Mouse (Mus musculus) forebrain, embryonic 12.5 days (tissue): Measurements from ENCODE around the gene Hmg20b. TPM values are rescaled to one million over a fixed set of nuclear protein-coding genes. Genes with fewer than 3 reads are reported as not detected.

Source experiments
- ATAC-seq: fragments of 200-750 bp; cut with Nextera tagmentation; 2 replicates; pipeline ENCODE4 v1.8.0; 2017; ENCODE audit warnings: moderate TSS enrichment; ENCODE audit not compliant: low FRiP score
- H3K27ac ChIP-seq: fragments of 300-500 bp; sonication (generic); 2 replicates; pipeline ENCODE4 v1.5.1; 2016; ENCODE audit warnings: mild to moderate bottlenecking
- H3K27me3 ChIP-seq: fragments of 300-500 bp; sonication (generic); 2 replicates; pipeline ENCODE4 v1.6.1; 2016; ENCODE audit warnings: mild to moderate bottlenecking
- H3K36me3 ChIP-seq: fragments of 300-500 bp; sonication (generic); replicated peaks from 2 replicates; pipeline ENCODE4 v1.6.1; 2016; ENCODE audit warnings: mild to moderate bottlenecking
- H3K4me1 ChIP-seq: fragments of 300-500 bp; sonication (generic); 2 replicates; pipeline ENCODE4 v1.6.1; 2016
- H3K4me2 ChIP-seq: fragments of 300-500 bp; sonication (generic); 2 replicates; pipeline ENCODE4 v1.6.1; 2016; ENCODE audit warnings: mild to moderate bottlenecking, moderate library complexity
- H3K4me3 ChIP-seq: fragments of 300-500 bp; sonication (generic); replicated peaks from 2 replicates; pipeline ENCODE4 v1.5.1; 2016; ENCODE audit warnings: mild to moderate bottlenecking
- H3K9ac ChIP-seq: fragments of 300-500 bp; sonication (generic); 2 replicates; pipeline ENCODE4 v1.6.1; 2016; ENCODE audit warnings: mild to moderate bottlenecking
- H3K9me3 ChIP-seq: fragments of 300-500 bp; sonication (generic); 2 replicates; pipeline ENCODE4 v1.6.1; 2016
- WGBS: fragments of 180-500 bp; shearing (Covaris S2); methylation state at CpG from one replicate; pipeline ENCODE4 v1.1.7; 2016; 5-methylcytosine and 5-hydroxymethylcytosine counted together
- polyA plus RNA-seq: library from polyadenylated mRNA; unstranded; fragments of >200 nt; fragmentation: Nextera tagmentation; extraction: Ambion mirVana; gene quantifications from 2 replicates; pipeline ENCODE4 v1.2.1, GENCODE M21; 2016

Gene Hmg20b
- polyA plus RNA-seq, 1 experiment from 2014 or later: 97.1 TPM

GRCm38 (mm10) chr10:81377362-81377664 is 27.0 kb upstream of the Hmg20b start:
- peaks cover 30% of the 10 kb centered on the region for H3K4me1 ChIP-seq
- H3K36me3 ChIP-seq: peaks cover 35% of the 10 kb centered on the region
- 53% methylated on average over 2 of the region's 2 CpGs for WGBS
- H3K27me3 ChIP-seq: 0 out of 2 replicates have a peak, but pooled peaks cover 5% of the 10 kb centered on the region
- ATAC-seq: no peak
- no peaks in the 10 kb centered on the region for H3K9me3 ChIP-seq
- H3K4me2 ChIP-seq: peak overlapping the region; percentile 78
- peak overlapping the region; percentile 97 for H3K9ac ChIP-seq
- H3K4me3 ChIP-seq: peak overlapping the region; percentile 88
- peak overlapping the region; percentile 79 for H3K27ac ChIP-seq

DNA sequence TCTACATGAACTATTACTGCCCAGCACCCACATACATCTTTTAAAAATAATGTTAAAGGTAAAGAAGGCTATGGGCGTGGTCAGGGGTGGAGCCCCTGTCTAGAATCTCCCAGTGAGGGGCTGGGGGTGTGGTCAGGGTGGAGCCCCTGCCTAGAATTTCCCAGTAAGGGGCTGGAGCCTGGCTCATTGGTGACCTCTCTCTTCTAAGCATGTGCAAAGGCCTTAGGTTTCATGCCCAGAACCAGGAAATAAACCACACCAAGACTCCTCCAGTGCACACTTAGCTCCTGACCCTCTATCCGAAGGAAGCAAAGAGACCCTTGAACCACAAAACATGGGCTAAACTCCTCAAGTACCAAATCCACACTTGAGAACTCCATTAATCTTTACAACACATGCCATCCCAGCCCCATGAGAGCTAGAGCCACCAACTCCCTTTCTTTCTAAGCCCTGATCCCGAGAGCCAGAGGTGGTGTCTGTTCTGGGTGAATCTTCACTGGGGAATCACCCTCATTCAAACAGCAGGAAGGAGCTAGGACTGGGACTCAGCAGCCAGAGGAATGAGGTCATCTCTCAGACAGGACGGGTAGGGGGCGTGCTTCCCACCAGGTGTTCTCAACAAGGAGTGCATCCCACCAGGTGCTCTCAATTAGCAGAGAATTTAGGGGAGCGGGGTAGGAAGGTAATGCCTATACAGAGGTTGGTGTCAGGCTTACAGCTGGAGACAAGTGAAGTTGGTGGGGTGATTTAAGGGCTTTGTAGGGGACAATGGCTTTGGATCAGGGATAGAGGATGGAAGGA is 26.5 kb upstream of the Hmg20b start:
- peak overlapping the region; percentile 88 for H3K4me3 ChIP-seq
- ATAC-seq: no peak
- no peaks in the 10 kb centered on the region for H3K9me3 ChIP-seq
- peaks cover 30% of the 10 kb centered on the region for H3K4me1 ChIP-seq
- peaks cover 39% of the 10 kb centered on the region for H3K36me3 ChIP-seq
- WGBS: 38% methylated on average over 6 of the region's 6 CpGs
- H3K9ac ChIP-seq: peak overlapping the region; percentile 97
- peak overlapping the region; percentile 78 for H3K4me2 ChIP-seq
- H3K27me3 ChIP-seq: 0 out of 2 replicates have a peak, but pooled peaks cover under 1% of the 10 kb centered on the region
- no peak overlapping the region for H3K27ac ChIP-seq

DNA sequence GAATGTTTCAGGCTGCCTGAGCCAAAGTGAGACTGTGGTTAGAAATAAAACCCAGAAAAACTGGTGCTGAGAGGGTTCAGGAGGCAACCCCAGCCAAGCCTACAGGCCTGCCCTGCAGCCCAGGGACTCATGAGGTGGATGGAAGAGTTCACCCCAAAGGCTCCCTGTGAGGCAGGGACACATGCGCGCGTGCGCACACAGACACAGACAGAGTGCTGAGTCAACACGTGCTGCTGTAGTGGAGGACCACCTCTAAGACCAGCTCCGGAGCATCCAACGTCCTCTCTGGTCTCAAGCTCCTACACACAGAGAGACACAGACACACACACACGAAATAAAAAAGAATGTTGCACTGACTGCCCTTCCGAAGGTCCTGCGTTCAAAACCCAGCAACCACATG is 25.0 kb upstream of the Hmg20b start:
- no peak overlapping the region; the same call in 1 of the 2 replicates for H3K4me2 ChIP-seq
- H3K27me3 ChIP-seq: no peaks in the 10 kb centered on the region
- H3K9me3 ChIP-seq: no peaks in the 10 kb centered on the region
- H3K27ac ChIP-seq: no peak overlapping the region
- H3K4me3 ChIP-seq: no peak overlapping the region
- ATAC-seq: no peak
- H3K9ac ChIP-seq: no peak overlapping the region
- H3K4me1 ChIP-seq: peaks cover 30% of the 10 kb centered on the region
- peaks cover 54% of the 10 kb centered on the region for H3K36me3 ChIP-seq
- 94% methylated on average over 10 of the region's 10 CpGs for WGBS

DNA sequence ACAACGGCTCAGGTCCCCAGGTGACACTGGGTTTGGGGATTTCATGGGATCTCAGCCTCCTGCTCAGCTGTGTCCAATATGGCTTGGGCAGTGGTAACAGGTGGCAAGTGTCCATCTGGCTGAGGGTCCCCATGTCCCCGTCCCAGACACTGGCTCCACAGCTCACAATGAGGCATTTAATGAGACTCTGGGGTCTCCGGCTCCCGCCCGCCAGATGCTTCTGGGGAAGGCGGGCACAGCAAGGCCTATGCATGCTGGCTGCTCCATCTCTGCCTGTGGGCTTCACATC is 16.9 kb upstream of the Hmg20b start:
- H3K4me1 ChIP-seq: peaks cover 48% of the 10 kb centered on the region
- H3K27me3 ChIP-seq: peaks cover 33% of the 10 kb centered on the region
- H3K27ac ChIP-seq: 0 out of 2 replicates have a peak overlapping the region, but pooled peaks have one; percentile 13
- H3K36me3 ChIP-seq: peaks cover 61% of the 10 kb centered on the region
- 84% methylated on average over 6 of the region's 6 CpGs for WGBS
- no peaks in the 10 kb centered on the region for H3K9me3 ChIP-seq
- ATAC-seq: no peak
- H3K4me3 ChIP-seq: no peak overlapping the region; the same call in 1 of the 2 replicates
- no peak overlapping the region for H3K9ac ChIP-seq
- no peak overlapping the region for H3K4me2 ChIP-seq

- Histone ChIP-seq H3K4me1 (peaks cover 48% of the 10 kb centered on the region), H3K4me2 (no peak overlapping the region), H3K9ac (no peak overlapping the region), H3K4me3 (no peak overlapping the region), H3K27me3 (peaks cover 33% of the 10 kb centered on the region), H3K9me3 (no peaks in the 10 kb centered on the region), H3K27ac (no peak overlapping the region), H3K36me3 (peaks cover 56% of the 10 kb centered on the region)
- 84% methylated on average over 6 of the region's 6 CpGs for WGBS
- ATAC-seq: no peak
Observed at GRCm38 (mm10) chr10:81366477-81367206, 16.4 kb upstream of the Hmg20b start.

DNA sequence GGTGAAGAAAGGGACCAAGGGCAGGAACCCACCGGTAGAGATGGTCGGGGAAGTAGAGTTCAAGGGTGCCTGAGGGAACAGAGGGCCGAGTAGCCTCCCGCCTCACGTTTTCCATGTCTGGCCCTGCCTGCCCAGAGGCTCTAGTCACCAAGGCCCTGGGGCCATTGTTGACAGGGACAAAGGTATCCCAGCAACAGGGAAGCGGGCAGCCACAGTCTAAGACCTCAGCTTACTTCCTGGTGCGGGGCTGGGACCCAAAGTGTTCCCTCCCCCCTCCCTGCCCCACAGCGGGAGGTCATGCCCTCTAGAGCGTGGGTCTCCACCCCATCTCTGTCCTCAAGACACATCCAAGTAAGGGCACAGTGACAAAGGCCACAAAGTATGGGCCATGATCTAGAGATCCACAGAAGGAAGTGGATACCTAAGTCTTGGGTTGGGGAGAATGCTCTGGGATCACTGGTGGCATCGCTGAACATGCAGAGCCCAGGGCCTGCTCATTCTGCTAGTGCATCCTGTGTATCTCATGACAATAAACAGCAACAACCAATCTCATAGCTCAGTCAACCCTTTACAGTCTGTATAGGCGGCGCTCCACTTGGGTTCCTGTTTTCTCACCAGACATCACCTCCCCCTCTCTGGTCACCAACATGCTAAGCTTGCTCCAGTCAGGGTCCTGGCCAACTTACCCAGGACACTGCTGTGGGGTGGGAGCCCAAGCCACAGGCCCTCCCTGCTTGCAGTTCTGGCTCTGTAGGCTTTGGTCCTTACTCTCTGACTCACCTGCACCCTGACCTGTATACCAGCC is 15.6 kb upstream of the Hmg20b start, which contains the start of gene 4930404N11Rik:
TSS of gene 4930404N11Rik (minus strand) at position 145 of the 805 bp plus-strand sequence.
- Histone ChIP-seq H3K9ac (peak within 1 kb of the TSS; percentile 44), H3K4me2 (peak within 1 kb of the TSS; percentile 64), H3K36me3 (peaks cover 48% of the 10 kb centered on the region), H3K27me3 (peaks cover 33% of the 10 kb centered on the region), H3K4me1 (peaks cover 51% of the 10 kb centered on the region), H3K27ac (no peak within 1 kb of the TSS; the same call in 1 of the 2 replicates), H3K4me3 (peak within 1 kb of the TSS; percentile 35), H3K9me3 (no peaks in the 10 kb centered on the region)
- no peak for ATAC-seq
- 18% methylated on average over 12 of the region's 12 CpGs for WGBS

DNA sequence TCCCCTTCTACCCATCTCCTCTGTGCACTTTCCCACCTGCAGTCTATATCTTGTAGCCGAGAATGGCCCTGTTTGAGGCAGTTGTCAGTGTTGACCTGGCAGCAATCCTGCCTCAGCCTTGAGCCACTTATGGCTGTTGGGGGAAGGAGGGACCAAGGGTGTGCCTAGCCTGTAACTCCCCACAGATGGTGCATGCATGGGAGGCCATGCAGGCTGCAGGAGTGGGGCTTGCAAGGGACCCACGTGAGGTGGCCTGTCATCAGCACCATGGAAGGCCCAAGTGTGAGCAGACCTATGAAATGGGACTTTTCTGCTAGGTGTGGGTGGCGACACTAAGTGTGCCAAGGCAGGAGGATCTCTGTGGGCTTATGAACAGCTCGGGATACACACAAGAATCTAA is 14.8 kb upstream of the Hmg20b start:
- no peak overlapping the region for H3K4me3 ChIP-seq
- peaks cover 40% of the 10 kb centered on the region for H3K36me3 ChIP-seq
- H3K27me3 ChIP-seq: peaks cover 33% of the 10 kb centered on the region
- H3K4me1 ChIP-seq: peaks cover 56% of the 10 kb centered on the region
- peak; percentile 19; the same call in 1 of the 2 replicates for ATAC-seq
- H3K9ac ChIP-seq: no peak overlapping the region
- WGBS: 24% methylated on average over 4 of the region's 4 CpGs
- no peak overlapping the region for H3K27ac ChIP-seq
- H3K9me3 ChIP-seq: no peaks in the 10 kb centered on the region
- H3K4me2 ChIP-seq: 0 out of 2 replicates have a peak overlapping the region, but pooled peaks have one; percentile 64

- Histone ChIP-seq H3K4me1 (peaks cover 59% of the 10 kb centered on the region), H3K9ac (peak overlapping the region; percentile 44)
Observed at GRCm38 (mm10) chr10:81364666-81365065, 14.4 kb upstream of the Hmg20b start.

DNA sequence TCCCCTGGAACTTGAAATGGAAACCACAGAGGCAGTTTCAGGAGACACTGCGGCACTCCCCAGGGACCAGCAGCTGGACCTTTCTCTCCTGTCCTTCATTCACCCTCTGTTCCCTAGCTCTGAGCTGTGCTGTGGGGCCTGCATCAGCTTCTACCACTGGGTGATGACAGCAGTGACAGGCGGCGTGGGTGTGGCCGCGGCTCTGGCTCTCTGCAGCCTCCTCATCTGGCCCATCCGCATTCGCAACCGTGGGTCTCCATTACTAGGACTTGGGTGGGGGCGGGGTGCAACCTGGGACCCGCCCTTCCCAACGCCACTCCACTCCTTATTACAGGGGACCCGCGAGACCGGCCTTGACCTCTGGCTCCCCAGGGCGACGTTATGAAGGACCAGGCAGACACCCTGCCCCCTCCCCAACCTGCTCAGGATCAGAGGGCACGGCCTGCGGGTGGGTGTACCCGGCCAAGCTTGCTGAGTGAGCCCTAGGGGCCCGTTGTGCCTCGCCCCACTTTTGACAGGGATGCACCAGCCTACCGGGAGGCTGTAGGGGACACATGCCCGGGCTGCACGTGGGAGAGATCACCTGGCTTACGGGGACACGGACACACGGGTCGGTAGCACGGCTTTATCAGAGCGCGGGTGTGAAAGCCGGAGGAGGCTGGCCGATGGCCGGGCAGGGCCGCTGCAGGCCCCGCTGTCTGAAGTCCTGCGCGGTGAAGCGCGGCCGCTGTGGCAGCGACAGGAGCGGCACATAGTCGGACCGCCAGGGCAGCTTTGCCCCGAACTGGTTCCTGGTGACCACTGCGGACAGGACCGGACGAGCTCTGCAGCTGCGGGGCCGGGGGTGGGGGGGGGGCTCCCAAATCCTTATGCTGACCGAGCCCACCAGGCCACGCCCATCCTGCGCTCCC is 13.4 kb upstream of the Hmg20b start:
- Histone ChIP-seq H3K4me1 (peaks cover 69% of the 10 kb centered on the region), H3K27ac (no peak overlapping the region), H3K27me3 (peaks cover 40% of the 10 kb centered on the region), H3K36me3 (peaks cover 26% of the 10 kb centered on the region), H3K4me3 (peak overlapping the region; percentile 35), H3K9ac (peak overlapping the region; percentile 44), H3K4me2 (peak overlapping the region; percentile 64), H3K9me3 (no peaks in the 10 kb centered on the region)
- peak; percentile 13; the same call in 1 of the 2 replicates for ATAC-seq
- WGBS: 10% methylated on average over 54 of the region's 54 CpGs

More at GRCm38 (mm10) chr10:81364666-81365065, 14.4 kb upstream of the Hmg20b start:
- Histone ChIP-seq H3K27ac (no peak overlapping the region), H3K9me3 (no peaks in the 10 kb centered on the region), H3K27me3 (peaks cover 34% of the 10 kb centered on the region), H3K36me3 (peaks cover 36% of the 10 kb centered on the region), H3K4me2 (peak overlapping the region; percentile 64), H3K4me3 (peak overlapping the region; percentile 35)
- 12% methylated on average over 28 of the region's 28 CpGs for WGBS
- ATAC-seq: 0 out of 2 replicates have a peak, but pooled peaks have one; percentile 7

DNA sequence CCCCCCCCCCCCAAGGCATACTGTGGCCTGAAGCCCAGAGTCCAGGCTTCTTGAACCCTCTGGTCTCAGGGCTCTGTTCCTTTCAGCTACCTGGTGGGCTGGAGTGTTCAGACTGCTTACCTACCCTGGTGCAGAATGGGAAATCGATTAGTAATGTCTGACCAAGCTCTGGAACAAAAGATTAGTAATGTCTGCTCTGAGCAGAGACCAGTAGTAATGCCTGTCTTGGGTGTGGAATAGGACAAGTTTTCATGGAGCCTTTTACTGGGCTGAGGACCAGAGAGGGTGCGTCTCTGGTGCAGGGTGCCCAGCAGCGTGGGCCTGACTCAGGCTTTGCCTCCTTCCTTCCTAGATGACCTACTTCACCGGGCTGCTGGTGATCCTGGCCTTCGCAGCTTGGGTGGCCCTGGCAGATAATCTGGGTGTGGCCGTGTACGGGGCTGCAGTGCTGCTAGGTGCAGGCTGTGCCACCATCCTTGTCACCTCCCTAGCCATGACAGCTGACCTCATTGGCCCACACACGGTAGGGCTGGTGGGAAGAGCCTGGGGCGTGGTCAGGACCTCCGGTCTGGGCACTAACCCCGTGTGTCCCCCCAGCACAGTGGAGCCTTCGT is 12.2 kb upstream of the Hmg20b start:
- Histone ChIP-seq H3K4me3 (no peak overlapping the region), H3K9ac (no peak overlapping the region), H3K27me3 (peaks cover 45% of the 10 kb centered on the region), H3K4me2 (no peak overlapping the region), H3K36me3 (peaks cover 14% of the 10 kb centered on the region), H3K27ac (no peak overlapping the region), H3K9me3 (no peaks in the 10 kb centered on the region), H3K4me1 (peaks cover 80% of the 10 kb centered on the region)
- 73% methylated on average over 12 of the region's 12 CpGs for WGBS
- no peak for ATAC-seq

GRCm38 (mm10) chr10:81360721-81361120 is 10.4 kb upstream of the Hmg20b start:
- peaks cover 67% of the 10 kb centered on the region for H3K4me1 ChIP-seq
- H3K36me3 ChIP-seq: no peaks in the 10 kb centered on the region
- H3K27me3 ChIP-seq: peaks cover 54% of the 10 kb centered on the region
- H3K4me3 ChIP-seq: no peak overlapping the region
- ATAC-seq: no peak
- H3K27ac ChIP-seq: no peak overlapping the region
- no peak overlapping the region for H3K9ac ChIP-seq
- H3K4me2 ChIP-seq: no peak overlapping the region
- WGBS: 72% methylated on average over 8 of the region's 8 CpGs
- no peaks in the 10 kb centered on the region for H3K9me3 ChIP-seq
